Mouse (Mus musculus): ENCODE measurements around the gene Mapk8ip3. TPM values are rescaled to one million over a fixed set of nuclear protein-coding genes. Genes with fewer than 3 reads are reported as not detected.
A peak's percentile ranks its signal among the peaks of the same experiment; 100 is the strongest.

Mapk8ip3 gene
- polyA plus RNA-seq, 1 experiment from 2014 or later: 25.6 TPM

DNA sequence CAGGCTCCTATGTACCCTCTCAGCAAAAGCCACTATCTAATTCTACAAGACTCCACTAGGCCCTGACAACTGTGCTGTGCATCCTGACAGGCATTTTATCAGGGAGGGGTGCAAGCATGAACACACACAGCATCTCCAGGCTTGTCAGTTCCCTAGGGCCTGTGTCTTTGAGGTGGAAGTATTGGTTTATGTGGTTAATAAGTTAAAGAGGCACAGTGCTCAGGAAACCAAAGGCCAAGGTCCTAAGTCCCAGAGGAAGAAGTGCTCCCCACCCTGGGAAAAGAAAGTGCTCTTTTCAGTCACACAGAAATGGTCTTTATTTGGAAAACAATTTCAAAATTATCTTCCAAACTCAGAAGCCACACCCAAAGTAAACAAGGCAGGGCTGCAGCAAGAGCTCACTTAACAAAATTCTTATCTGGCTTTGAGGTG lies 88.2 kb downstream of the Mapk8ip3 start:
- H3K36me3 ChIP-seq (ENCODE audit: control insufficient read depth, insufficient read depth, low read length): peaks cover 4% of the 10 kb centered on the region; the same call in 1 of the 2 replicates
- peak overlapping the region; percentile 46 for H3K4me2 ChIP-seq (ENCODE audit: low read depth, low read length)
- peak overlapping the region; percentile 0; the same call in 1 of the 2 replicates for H3K4me3 ChIP-seq (ENCODE audit: low read length)
- H3K9me3 ChIP-seq (ENCODE audit: control insufficient read depth, low read length): no peaks in the 10 kb centered on the region
- peaks cover 5% of the 10 kb centered on the region for H3K27me3 ChIP-seq (ENCODE audit: control insufficient read depth, insufficient read depth, low read depth, low read length)
- H3K27ac ChIP-seq (ENCODE audit: low read length): no peak overlapping the region
- peaks cover 12% of the 10 kb centered on the region for H3K4me1 ChIP-seq (replicated peaks; ENCODE audit: control insufficient read depth, insufficient read depth, low read length)
- no peak overlapping the region for H3K9ac ChIP-seq (ENCODE audit: low read length)
- ATAC-seq (ENCODE audit: low read depth): no peak

DNA sequence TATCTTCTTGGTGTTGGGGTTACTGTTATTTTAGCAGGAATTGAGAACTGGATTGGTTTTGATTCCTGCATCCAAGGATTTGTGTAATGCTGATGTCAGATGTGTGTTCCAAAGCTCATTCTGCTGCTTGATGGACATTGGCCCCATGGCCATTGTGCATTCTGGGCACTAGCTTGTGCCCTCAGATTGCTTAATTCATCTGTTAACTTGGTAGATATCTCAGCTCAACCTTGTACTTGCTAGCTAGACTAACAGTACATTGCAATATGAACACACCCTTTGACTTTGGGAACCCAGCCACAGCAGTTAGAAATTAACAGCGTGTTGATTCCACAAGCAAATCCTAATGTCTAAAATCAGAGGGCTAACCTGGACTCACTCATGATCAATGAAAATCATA lies 89.4 kb downstream of the Mapk8ip3 start:
- H3K27me3 ChIP-seq (ENCODE audit: control insufficient read depth, insufficient read depth, low read depth, low read length): peaks cover 5% of the 10 kb centered on the region
- WGBS: 93% methylated on average over 1 of the region's 1 CpGs
- H3K4me2 ChIP-seq (ENCODE audit: low read depth, low read length): no peak overlapping the region
- H3K9me3 ChIP-seq (ENCODE audit: control insufficient read depth, low read length): no peaks in the 10 kb centered on the region
- peaks cover 12% of the 10 kb centered on the region for H3K4me1 ChIP-seq (replicated peaks; ENCODE audit: control insufficient read depth, insufficient read depth, low read length)
- H3K9ac ChIP-seq (ENCODE audit: low read length): no peak overlapping the region
- H3K27ac ChIP-seq (ENCODE audit: low read length): no peak overlapping the region
- H3K36me3 ChIP-seq (ENCODE audit: control insufficient read depth, insufficient read depth, low read length): no peaks in the 10 kb centered on the region
- ATAC-seq (ENCODE audit: low read depth): no peak
- no peak overlapping the region for H3K4me3 ChIP-seq (ENCODE audit: low read length)

DNA sequence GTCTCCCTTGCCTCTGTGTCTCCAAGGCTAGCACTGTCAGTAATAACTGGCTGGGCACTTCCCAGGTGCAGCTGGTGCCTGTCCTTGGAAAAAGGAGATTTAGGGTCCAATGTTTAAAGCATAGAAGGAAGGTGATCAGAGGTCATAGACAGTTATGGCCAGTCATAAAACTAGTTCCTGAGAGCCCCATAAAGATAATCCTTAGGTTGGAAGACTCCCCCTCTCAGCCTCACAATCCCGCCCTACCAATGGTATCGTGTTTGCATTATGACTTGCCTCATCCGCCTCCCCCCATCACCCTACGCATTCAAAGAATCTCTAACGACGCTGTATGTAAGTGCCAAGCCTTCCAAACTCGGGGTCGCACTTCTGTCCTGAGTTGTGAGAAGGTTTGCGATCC lies 92.3 kb downstream of the Mapk8ip3 start:
- H3K4me3 ChIP-seq (ENCODE audit: low read length): no peak overlapping the region
- no peak overlapping the region for H3K4me2 ChIP-seq (ENCODE audit: low read depth, low read length)
- H3K9me3 ChIP-seq (ENCODE audit: control insufficient read depth, low read length): no peaks in the 10 kb centered on the region
- H3K27ac ChIP-seq (ENCODE audit: low read length): no peak overlapping the region
- peaks cover 6% of the 10 kb centered on the region for H3K4me1 ChIP-seq (replicated peaks; ENCODE audit: control insufficient read depth, insufficient read depth, low read length)
- WGBS: 50% methylated on average over 9 of the region's 9 CpGs
- no peaks in the 10 kb centered on the region for H3K27me3 ChIP-seq (ENCODE audit: control insufficient read depth, insufficient read depth, low read depth, low read length)
- no peaks in the 10 kb centered on the region for H3K36me3 ChIP-seq (ENCODE audit: control insufficient read depth, insufficient read depth, low read length)
- no peak for ATAC-seq (ENCODE audit: low read depth)
- no peak overlapping the region for H3K9ac ChIP-seq (ENCODE audit: low read length)

GRCm38 (mm10) chr17:24842631-24843030 lies 94.1 kb downstream of the Mapk8ip3 start:
- WGBS: 60% methylated on average over 2 of the region's 2 CpGs
- no peak overlapping the region for H3K4me3 ChIP-seq (ENCODE audit: low read length)
- no peak for ATAC-seq (ENCODE audit: low read depth)
- H3K9ac ChIP-seq (ENCODE audit: low read length): no peak overlapping the region
- H3K4me2 ChIP-seq (ENCODE audit: low read depth, low read length): no peak overlapping the region
- no peaks in the 10 kb centered on the region for H3K36me3 ChIP-seq (ENCODE audit: control insufficient read depth, insufficient read depth, low read length)
- H3K9me3 ChIP-seq (ENCODE audit: control insufficient read depth, low read length): no peaks in the 10 kb centered on the region
- no peaks in the 10 kb centered on the region for H3K4me1 ChIP-seq (replicated peaks; ENCODE audit: control insufficient read depth, insufficient read depth, low read length)
- H3K27ac ChIP-seq (ENCODE audit: low read length): no peak overlapping the region
- H3K27me3 ChIP-seq (ENCODE audit: control insufficient read depth, insufficient read depth, low read depth, low read length): no peaks in the 10 kb centered on the region

Other genes with a start within 250 kb of the Mapk8ip3 start
- 1.5 and 1.9 TPM in 2 replicates for gene Syngr3, start 247.0 kb downstream of the Mapk8ip3 start, polyA plus RNA-seq (2015; fragmentation: Nextera tagmentation; extraction: Ambion mirVana)
- gene Gfer, start 240.8 kb downstream of the Mapk8ip3 start, polyA plus RNA-seq (2015; fragmentation: Nextera tagmentation; extraction: Ambion mirVana): 37.2 and 41.9 TPM in 2 replicates
- gene Noxo1, start 240.7 kb downstream of the Mapk8ip3 start, polyA plus RNA-seq (2015; fragmentation: Nextera tagmentation; extraction: Ambion mirVana): 4.2 and 4.8 TPM in 2 replicates
- 66.9 and 67.9 TPM in 2 replicates for gene Tbl3, start 229.3 kb downstream of the Mapk8ip3 start, polyA plus RNA-seq (2015; fragmentation: Nextera tagmentation; extraction: Ambion mirVana)
- 0.35 TPM in 1 of 2 replicates, not detected in the other for gene Rnf151, start 218.9 kb downstream of the Mapk8ip3 start, polyA plus RNA-seq (2015; fragmentation: Nextera tagmentation; extraction: Ambion mirVana)
- 1,342 and 1,356 TPM in 2 replicates for gene Rps2, start 218.9 kb downstream of the Mapk8ip3 start, polyA plus RNA-seq (2015; fragmentation: Nextera tagmentation; extraction: Ambion mirVana)
- 204 and 217 TPM in 2 replicates for gene Ndufb10, start 212.5 kb downstream of the Mapk8ip3 start, polyA plus RNA-seq (2015; fragmentation: Nextera tagmentation; extraction: Ambion mirVana)
- gene Rpl3l, start 209.2 kb downstream of the Mapk8ip3 start, polyA plus RNA-seq (2015; fragmentation: Nextera tagmentation; extraction: Ambion mirVana): not detected in 2 replicates
- 36.1 and 39.4 TPM in 2 replicates for gene Msrb1, start 200.3 kb downstream of the Mapk8ip3 start, polyA plus RNA-seq (2015; fragmentation: Nextera tagmentation; extraction: Ambion mirVana)
- gene Hs3st6, start 184.0 kb downstream of the Mapk8ip3 start, polyA plus RNA-seq (2015; fragmentation: Nextera tagmentation; extraction: Ambion mirVana): 0.87 and 1.2 TPM in 2 replicates
- gene Meiob, start 132.7 kb downstream of the Mapk8ip3 start, polyA plus RNA-seq (2015; fragmentation: Nextera tagmentation; extraction: Ambion mirVana): not detected in 2 replicates
- gene Hagh, start 96.8 kb downstream of the Mapk8ip3 start, polyA plus RNA-seq (2015; fragmentation: Nextera tagmentation; extraction: Ambion mirVana): 32.6 and 39.1 TPM in 2 replicates
- gene Fahd1, start 86.6 kb downstream of the Mapk8ip3 start, polyA plus RNA-seq (2015; fragmentation: Nextera tagmentation; extraction: Ambion mirVana): 16.7 and 17.6 TPM in 2 replicates
- gene Igfals, start 71.0 kb downstream of the Mapk8ip3 start, polyA plus RNA-seq (2015; fragmentation: Nextera tagmentation; extraction: Ambion mirVana): 1.2 and 1.9 TPM in 2 replicates
- 48.5 and 55.0 TPM in 2 replicates for gene Nubp2, start 50.6 kb downstream of the Mapk8ip3 start, polyA plus RNA-seq (2015; fragmentation: Nextera tagmentation; extraction: Ambion mirVana)
- 41.1 and 43.3 TPM in 2 replicates for gene Spsb3, start 50.3 kb downstream of the Mapk8ip3 start, polyA plus RNA-seq (2015; fragmentation: Nextera tagmentation; extraction: Ambion mirVana)
- 28.4 and 29.1 TPM in 2 replicates for gene Eme2, start 41.9 kb downstream of the Mapk8ip3 start, polyA plus RNA-seq (2015; fragmentation: Nextera tagmentation; extraction: Ambion mirVana)
- gene Mrps34, start 41.9 kb downstream of the Mapk8ip3 start, polyA plus RNA-seq (2015; fragmentation: Nextera tagmentation; extraction: Ambion mirVana): 82.8 and 89.0 TPM in 2 replicates
- 74.7 and 74.9 TPM in 2 replicates for gene Nme3, start 40.5 kb downstream of the Mapk8ip3 start, polyA plus RNA-seq (2015; fragmentation: Nextera tagmentation; extraction: Ambion mirVana)
- gene Jpt2, start 23.7 kb upstream of the Mapk8ip3 start, polyA plus RNA-seq (2015; fragmentation: Nextera tagmentation; extraction: Ambion mirVana): 141 and 148 TPM in 2 replicates
- gene Cramp1l, start 78.8 kb upstream of the Mapk8ip3 start, polyA plus RNA-seq (2015; fragmentation: Nextera tagmentation; extraction: Ambion mirVana): 5.0 and 5.7 TPM in 2 replicates
- gene Ift140, start 79.1 kb upstream of the Mapk8ip3 start, polyA plus RNA-seq (2015; fragmentation: Nextera tagmentation; extraction: Ambion mirVana): 16.8 and 17.1 TPM in 2 replicates
- gene Tmem204, start 146.6 kb upstream of the Mapk8ip3 start, polyA plus RNA-seq (2015; fragmentation: Nextera tagmentation; extraction: Ambion mirVana): 108 and 122 TPM in 2 replicates
- 42.4 and 49.6 TPM in 2 replicates for gene Telo2, start 179.0 kb upstream of the Mapk8ip3 start, polyA plus RNA-seq (2015; fragmentation: Nextera tagmentation; extraction: Ambion mirVana)
- 0.19 TPM in 1 of 2 replicates, not detected in the other for gene Ptx4, start 183.8 kb upstream of the Mapk8ip3 start, polyA plus RNA-seq (2015; fragmentation: Nextera tagmentation; extraction: Ambion mirVana)
- 22.1 and 22.5 TPM in 2 replicates for gene Clcn7, start 196.4 kb upstream of the Mapk8ip3 start, polyA plus RNA-seq (2015; fragmentation: Nextera tagmentation; extraction: Ambion mirVana)
- 0.73 and 1.1 TPM in 2 replicates for gene Ccdc154, start 225.5 kb upstream of the Mapk8ip3 start, polyA plus RNA-seq (2015; fragmentation: Nextera tagmentation; extraction: Ambion mirVana)
- gene Gm38655, start 238.5 kb upstream of the Mapk8ip3 start, polyA plus RNA-seq (2015; fragmentation: Nextera tagmentation; extraction: Ambion mirVana): 11.5 and 13.1 TPM in 2 replicates
- 28.9 and 30.9 TPM in 2 replicates for gene BC003965, start 247.6 kb upstream of the Mapk8ip3 start, polyA plus RNA-seq (2015; fragmentation: Nextera tagmentation; extraction: Ambion mirVana)

Measured in lung, embryonic 16.5 days (tissue).